Mouse (Mus musculus) MEL (cell line): Measurements from ENCODE around the gene Pitx2. TPM values are rescaled to one million over a fixed set of nuclear protein-coding genes. Genes with fewer than 3 reads are reported as not detected.

Experiments used
- DNase-seq: peaks from one replicate; pipeline ENCODE4 v3.0.0; 2011; ENCODE audit warnings: low read depth, low spot score
- H3K27ac ChIP-seq: 2 replicates; pipeline ENCODE4 v1.5.1; 2012; ENCODE audit warnings: low read depth, mild to moderate bottlenecking, control low read depth, low read length, moderate library complexity; ENCODE audit not compliant: control insufficient read depth
- H3K27me3 ChIP-seq, 2 experiments: fragments of 150-350 bp in 1 of 2; sonication (generic) in 1 of 2; 2 replicates each; pipeline ENCODE4 v1.6.1; 2012; ENCODE audit warnings: low read length in 2 of 2, mild to moderate bottlenecking in 2 of 2, improper control_type of control experiment in 1 of 2, moderate library complexity in 1 of 2; ENCODE audit not compliant: insufficient read depth in 2 of 2, control insufficient read depth in 1 of 2
- H3K36me3 ChIP-seq, 2 experiments: 2 replicates each; pipeline ENCODE4 v1.6.1; 2012 to 2014; ENCODE audit warnings: low read length in 2 of 2, improper control_type of control experiment in 1 of 2, inconsistent platforms in 1 of 2, mild to moderate bottlenecking in 1 of 2; ENCODE audit not compliant: insufficient read depth in 2 of 2, control insufficient read depth in 1 of 2
- H3K4me1 ChIP-seq, 2 experiments: fragments of 150-350 bp in 1 of 2; sonication (generic) in 1 of 2; 2 replicates each; pipeline ENCODE4 v1.6.1; 2012; ENCODE audit warnings: low read length in 2 of 2, improper control_type of control experiment in 1 of 2, mild to moderate bottlenecking in 1 of 2; ENCODE audit not compliant: insufficient read depth in 2 of 2, control insufficient read depth in 1 of 2
- H3K4me3 ChIP-seq, 2 experiments: fragments of 150-350 bp in 1 of 2; sonication (generic) in 1 of 2; 2 replicates each; pipeline ENCODE4 v1.5.1; 2012; ENCODE audit warnings: low read depth in 2 of 2, low read length in 2 of 2, mild to moderate bottlenecking in 2 of 2, moderate library complexity in 2 of 2, control low read depth in 1 of 2, improper control_type of control experiment in 1 of 2; ENCODE audit not compliant: control insufficient read depth in 1 of 2, insufficient read depth in 1 of 2
- H3K79me2 ChIP-seq: 2 replicates; pipeline ENCODE4 v1.6.1; 2012; ENCODE audit warnings: mild to moderate bottlenecking, low read length, moderate library complexity; ENCODE audit not compliant: control insufficient read depth, poor library complexity, insufficient read depth
- H3K9ac ChIP-seq: 2 replicates; pipeline ENCODE4 v1.6.1; 2012; ENCODE audit warnings: low read depth, mild to moderate bottlenecking, control low read depth, low read length, moderate library complexity; ENCODE audit not compliant: control insufficient read depth, poor library complexity, severe bottlenecking
- H3K9me3 ChIP-seq: fragments of 150-350 bp; sonication (generic); replicated peaks from 2 replicates; pipeline ENCODE4 v1.6.1; 2012; ENCODE audit warnings: mild to moderate bottlenecking, low read length, improper control_type of control experiment, moderate library complexity; ENCODE audit not compliant: insufficient read depth
- BHLHE40 ChIP-seq: IDR thresholded peaks from 2 replicates; pipeline ENCODE4 v1.6.1; 2012; ENCODE audit warnings: low read depth, mild to moderate bottlenecking, inconsistent platforms, low read length, improper control_type of control experiment, borderline replicate concordance
- E2F4 ChIP-seq: IDR thresholded peaks from 2 replicates; pipeline ENCODE4 v1.6.1; 2011; ENCODE audit warnings: low read depth, low read length, improper control_type of control experiment, borderline replicate concordance
- GABPA ChIP-seq: IDR thresholded peaks from 2 replicates; pipeline ENCODE4 v1.6.1; 2012; ENCODE audit warnings: low read depth, mild to moderate bottlenecking, inconsistent platforms, low read length, improper control_type of control experiment, moderate library complexity
- GATA1 ChIP-seq: IDR thresholded peaks from 2 replicates; pipeline ENCODE4 v1.6.1; 2011; ENCODE audit warnings: low read depth, low read length, improper control_type of control experiment
- KAT2A ChIP-seq: conservative IDR thresholded peaks from 2 replicates; pipeline ENCODE4 v1.6.1; 2012; ENCODE audit warnings: low read depth, low read length, improper control_type of control experiment, inconsistent platforms
- MAX ChIP-seq: IDR thresholded peaks from 2 replicates; pipeline ENCODE4 v1.6.1; 2011; ENCODE audit warnings: low read length, improper control_type of control experiment
- MYB ChIP-seq: IDR thresholded peaks from 2 replicates; pipeline ENCODE4 v1.6.1; 2011; ENCODE audit warnings: mild to moderate bottlenecking, low read depth, low read length, improper control_type of control experiment
- NELFE ChIP-seq: IDR thresholded peaks from 2 replicates; pipeline ENCODE4 v1.6.1; 2011; ENCODE audit warnings: low read depth, low read length, improper control_type of control experiment
- NRF1 ChIP-seq: IDR thresholded peaks from 2 replicates; pipeline ENCODE4 v1.6.1; 2014; ENCODE audit warnings: low read depth, mild to moderate bottlenecking, inconsistent platforms, low read length, improper control_type of control experiment, moderate library complexity; ENCODE audit not compliant: poor library complexity, insufficient read depth, severe bottlenecking
- RCOR1 ChIP-seq: IDR thresholded peaks from 2 replicates; pipeline ENCODE4 v1.6.1; 2012; ENCODE audit warnings: low read depth, mild to moderate bottlenecking, inconsistent platforms, low read length, improper control_type of control experiment
- SIN3A ChIP-seq: IDR thresholded peaks from 2 replicates; pipeline ENCODE4 v1.6.1; 2012; ENCODE audit warnings: low read length, improper control_type of control experiment, inconsistent platforms
- TAL1 ChIP-seq: IDR thresholded peaks from 2 replicates; pipeline ENCODE4 v1.6.1; 2012; ENCODE audit warnings: mild to moderate bottlenecking, inconsistent platforms, low read length, moderate library complexity, mixed read lengths
- TBP ChIP-seq: IDR thresholded peaks from 2 replicates; pipeline ENCODE4 v1.8.0; 2011; ENCODE audit warnings: low read depth, low read length, improper control_type of control experiment
- UBTF ChIP-seq: IDR thresholded peaks from 2 replicates; pipeline ENCODE4 v1.6.1; 2012; ENCODE audit warnings: low read depth, mild to moderate bottlenecking, inconsistent platforms, low read length, improper control_type of control experiment, moderate library complexity, borderline replicate concordance; ENCODE audit not compliant: insufficient read depth
- ZKSCAN1 ChIP-seq: IDR thresholded peaks from 2 replicates; pipeline ENCODE4 v1.6.1; 2012; ENCODE audit warnings: low read depth, mild to moderate bottlenecking, inconsistent platforms, low read length, improper control_type of control experiment, moderate library complexity
- polyA plus RNA-seq, 2 experiments: library from polyadenylated mRNA; stranded (reverse) in 1 of 2; unstranded in 1 of 2; fragments of >175 nt in 1 of 2; fragments of >200 nt in 1 of 2; gene quantifications; 2 replicates each; pipeline versions ENCODE4 v1.2.1 to v1.2.4; 2012; ENCODE audit warnings: low replicate concordance in 2 of 2, low read depth in 1 of 2; ENCODE audit not compliant: insufficient read length in 2 of 2, insufficient read depth in 1 of 2, missing spikeins in 1 of 2
- total RNA-seq: library from RNA; depleted of rRNA; stranded (reverse); fragments of 300-350 nt; gene quantifications from 2 replicates; pipeline ENCODE4 v1.2.3, GENCODE M21; 2012

Pitx2 gene
- total and polyA plus RNA-seq, 3 experiments, result not detected

DNA sequence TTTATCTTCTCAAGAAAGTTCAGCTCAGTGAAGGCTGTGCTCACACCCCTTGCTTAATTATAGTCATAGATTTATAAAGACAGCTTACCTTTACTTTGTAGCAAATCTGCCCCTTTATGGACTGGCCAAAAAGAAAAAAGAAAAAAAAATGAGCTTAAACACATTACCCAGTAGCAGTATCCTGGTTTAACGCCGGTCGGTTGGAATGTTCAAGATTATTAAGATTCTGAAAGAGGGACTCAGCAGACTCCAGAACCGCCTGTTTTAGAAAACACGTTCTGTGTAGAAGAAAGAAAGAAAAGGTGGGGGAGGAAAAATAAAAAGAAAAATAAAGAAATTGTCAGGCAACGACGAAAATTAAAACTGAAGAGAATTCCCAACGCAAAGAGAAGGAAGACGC lies 16.8 kb downstream of the Pitx2 start:
- H3K4me3 ChIP-seq, result no peak overlapping the region
- H3K79me2 ChIP-seq, result no peaks in the 10 kb centered on the region
- H3K27me3 ChIP-seq, result no peaks in the 10 kb centered on the region
- no peaks in the 10 kb centered on the region for H3K9me3 ChIP-seq
- no peaks in the 10 kb centered on the region for H3K4me1 ChIP-seq
- TF ChIP-seq GABPA (no peak), KAT2A (no peak), SIN3A (no peak), UBTF (no peak), RCOR1 (no peak), NELFE (no peak), BHLHE40 (no peak), ZKSCAN1 (no peak), TAL1 (no peak), TBP (no peak), E2F4 (no peak), MYB (no peak)
- no peak overlapping the region for H3K9ac ChIP-seq
- H3K27ac ChIP-seq, result no peak overlapping the region
- no peak for DNase-seq
- H3K36me3 ChIP-seq, result no peaks in the 10 kb centered on the region

DNA sequence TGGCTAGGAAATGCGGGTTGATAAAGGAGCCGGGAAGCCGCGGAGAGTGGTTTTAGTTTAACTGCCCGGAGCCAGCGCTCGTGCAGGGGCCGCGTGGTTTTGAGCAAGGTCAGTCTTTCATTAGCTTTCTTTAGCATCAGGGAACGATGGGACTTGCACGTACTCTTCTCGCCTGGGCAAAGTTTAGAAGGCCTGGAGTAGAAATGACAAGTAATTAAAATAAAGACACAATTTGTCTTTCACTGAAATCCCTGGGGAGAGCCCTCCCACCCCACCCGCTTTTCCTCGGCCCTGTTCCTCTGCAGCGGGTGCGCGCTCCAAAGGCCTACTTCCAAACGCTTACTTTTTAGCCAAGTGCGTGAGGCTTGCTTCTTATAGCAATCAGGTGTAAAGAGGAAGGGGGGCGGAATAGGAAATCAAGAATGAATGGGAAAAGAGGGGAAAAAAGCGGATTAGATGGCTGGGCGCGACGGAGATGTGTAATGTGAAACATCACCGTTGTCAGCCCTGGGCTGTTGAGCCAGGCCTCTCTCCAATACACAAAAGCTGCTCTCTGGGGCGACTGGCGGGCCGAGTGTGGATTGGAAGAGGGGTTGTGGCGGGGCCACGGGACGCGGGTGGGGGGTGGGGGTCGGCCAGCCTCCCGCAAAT lies 17.4 kb downstream of the Pitx2 start:
- H3K36me3 ChIP-seq, result no peaks in the 10 kb centered on the region
- no peak for TF ChIP-seq NRF1
- no peak for TF ChIP-seq GATA1
- TF ChIP-seq MAX, result no peak
- TF ChIP-seq GABPA, result no peak
- no peak for TF ChIP-seq BHLHE40
- no peak for DNase-seq
- H3K4me1 ChIP-seq, result no peaks in the 10 kb centered on the region
- H3K79me2 ChIP-seq, result no peaks in the 10 kb centered on the region
- H3K27me3 ChIP-seq, result no peaks in the 10 kb centered on the region
- no peak overlapping the region for H3K9ac ChIP-seq
- H3K27ac ChIP-seq, result no peak overlapping the region
- H3K9me3 ChIP-seq, result no peaks in the 10 kb centered on the region
- H3K4me3 ChIP-seq, result no peak overlapping the region
